Mouse (Mus musculus): ENCODE measurements at regions not wholly inside any gene's neighbourhood (a gene's known extent, or its start where the extent isn't known, plus 50 kb on each side); places are given as distances from the start of the nearest gene placed in this dataset.

GRCm38 (mm10) chr1:121215843-121216242 lies 116.5 kb downstream of the Insig2 start:
- TF ChIP-seq CTCF (IDR thresholded peaks at IDR 0.05; ENCODE audit: extremely low read depth, insufficient read depth, low read length): peak; percentile 63
- no peak for TF ChIP-seq POLR2A (IDR thresholded peaks at IDR 0.05; ENCODE audit: extremely low read depth, insufficient read depth, low read length)
- H3K4me1 ChIP-seq (ENCODE audit: control insufficient read depth, insufficient read depth, low read length): no peaks in the 10 kb centered on the region
- H3K4me3 ChIP-seq (ENCODE audit: insufficient read depth, low read length): no peak overlapping the region
- no peak overlapping the region for H3K27ac ChIP-seq (ENCODE audit: insufficient read depth, low read length)

- TF ChIP-seq CTCF (IDR thresholded peaks at IDR 0.05; ENCODE audit: extremely low read depth, insufficient read depth, low read length) (no peak), POLR2A (IDR thresholded peaks at IDR 0.05; ENCODE audit: extremely low read depth, insufficient read depth, low read length) (no peak)
Measured at GRCm38 (mm10) chr1:121224250-121224649, 108.1 kb downstream of the Insig2 start.

GRCm38 (mm10) chr1:121226466-121227232 lies 105.7 kb downstream of the Insig2 start:
- no peak for TF ChIP-seq CTCF (IDR thresholded peaks at IDR 0.05; ENCODE audit: extremely low read depth, insufficient read depth, low read length)
- TF ChIP-seq POLR2A (IDR thresholded peaks at IDR 0.05; ENCODE audit: extremely low read depth, insufficient read depth, low read length): no peak

More at GRCm38 (mm10) chr1:121224250-121224649, 108.1 kb downstream of the Insig2 start:
- no peaks in the 10 kb centered on the region for H3K4me1 ChIP-seq (ENCODE audit: control insufficient read depth, insufficient read depth, low read length)
- no peak overlapping the region for H3K27ac ChIP-seq (ENCODE audit: insufficient read depth, low read length)
- no peak overlapping the region for H3K4me3 ChIP-seq (ENCODE audit: insufficient read depth, low read length)

GRCm38 (mm10) chr1:121227233-121227594 lies 105.2 kb downstream of the Insig2 start:
- TF ChIP-seq POLR2A (IDR thresholded peaks at IDR 0.05; ENCODE audit: extremely low read depth, insufficient read depth, low read length) (no peak), CTCF (IDR thresholded peaks at IDR 0.05; ENCODE audit: extremely low read depth, insufficient read depth, low read length) (no peak)
- Histone ChIP-seq H3K4me1 (ENCODE audit: control insufficient read depth, insufficient read depth, low read length) (no peaks in the 10 kb centered on the region), H3K4me3 (ENCODE audit: insufficient read depth, low read length) (no peak overlapping the region), H3K27ac (ENCODE audit: insufficient read depth, low read length) (no peak overlapping the region)

More at GRCm38 (mm10) chr1:121226466-121227232, 105.7 kb downstream of the Insig2 start:
- no peak overlapping the region for H3K27ac ChIP-seq (ENCODE audit: insufficient read depth, low read length)
- no peaks in the 10 kb centered on the region for H3K4me1 ChIP-seq (ENCODE audit: control insufficient read depth, insufficient read depth, low read length)
- no peak overlapping the region for H3K4me3 ChIP-seq (ENCODE audit: insufficient read depth, low read length)

- H3K4me3 ChIP-seq (ENCODE audit: insufficient read depth, low read length): no peak overlapping the region
- TF ChIP-seq CTCF (IDR thresholded peaks at IDR 0.05; ENCODE audit: extremely low read depth, insufficient read depth, low read length): no peak
- no peaks in the 10 kb centered on the region for H3K4me1 ChIP-seq (ENCODE audit: control insufficient read depth, insufficient read depth, low read length)
- H3K27ac ChIP-seq (ENCODE audit: insufficient read depth, low read length): no peak overlapping the region
Measured at GRCm38 (mm10) chr1:121243576-121243975, 88.8 kb downstream of the Insig2 start.

GRCm38 (mm10) chr1:121247556-121247955 lies 84.8 kb downstream of the Insig2 start:
- H3K4me3 ChIP-seq (ENCODE audit: insufficient read depth, low read length): no peak overlapping the region
- no peak overlapping the region for H3K27ac ChIP-seq (ENCODE audit: insufficient read depth, low read length)
- no peaks in the 10 kb centered on the region for H3K4me1 ChIP-seq (ENCODE audit: control insufficient read depth, insufficient read depth, low read length)
- TF ChIP-seq POLR2A (IDR thresholded peaks at IDR 0.05; ENCODE audit: extremely low read depth, insufficient read depth, low read length): no peak
- TF ChIP-seq CTCF (IDR thresholded peaks at IDR 0.05; ENCODE audit: extremely low read depth, insufficient read depth, low read length): no peak

- TF ChIP-seq CTCF (IDR thresholded peaks at IDR 0.05; ENCODE audit: extremely low read depth, insufficient read depth, low read length) (no peak), POLR2A (IDR thresholded peaks at IDR 0.05; ENCODE audit: extremely low read depth, insufficient read depth, low read length) (no peak)
- Histone ChIP-seq H3K4me3 (ENCODE audit: insufficient read depth, low read length) (no peak overlapping the region), H3K4me1 (ENCODE audit: control insufficient read depth, insufficient read depth, low read length) (no peaks in the 10 kb centered on the region), H3K27ac (ENCODE audit: insufficient read depth, low read length) (no peak overlapping the region)
Measured at GRCm38 (mm10) chr1:121249081-121249480, 83.3 kb downstream of the Insig2 start.

GRCm38 (mm10) chr1:121250686-121251085 lies 81.7 kb downstream of the Insig2 start:
- Histone ChIP-seq H3K4me3 (ENCODE audit: insufficient read depth, low read length) (no peak overlapping the region), H3K4me1 (ENCODE audit: control insufficient read depth, insufficient read depth, low read length) (no peaks in the 10 kb centered on the region), H3K27ac (ENCODE audit: insufficient read depth, low read length) (no peak overlapping the region)
- TF ChIP-seq CTCF (IDR thresholded peaks at IDR 0.05; ENCODE audit: extremely low read depth, insufficient read depth, low read length) (no peak), POLR2A (IDR thresholded peaks at IDR 0.05; ENCODE audit: extremely low read depth, insufficient read depth, low read length) (no peak)

GRCm38 (mm10) chr1:121252056-121252455 lies 80.3 kb downstream of the Insig2 start:
- H3K4me1 ChIP-seq (ENCODE audit: control insufficient read depth, insufficient read depth, low read length): no peaks in the 10 kb centered on the region
- TF ChIP-seq CTCF (IDR thresholded peaks at IDR 0.05; ENCODE audit: extremely low read depth, insufficient read depth, low read length): no peak
- TF ChIP-seq POLR2A (IDR thresholded peaks at IDR 0.05; ENCODE audit: extremely low read depth, insufficient read depth, low read length): no peak
- no peak overlapping the region for H3K4me3 ChIP-seq (ENCODE audit: insufficient read depth, low read length)
- H3K27ac ChIP-seq (ENCODE audit: insufficient read depth, low read length): no peak overlapping the region

GRCm38 (mm10) chr1:121254196-121254595 lies 78.2 kb downstream of the Insig2 start:
- H3K4me1 ChIP-seq (ENCODE audit: control insufficient read depth, insufficient read depth, low read length): no peaks in the 10 kb centered on the region
- TF ChIP-seq POLR2A (IDR thresholded peaks at IDR 0.05; ENCODE audit: extremely low read depth, insufficient read depth, low read length) (no peak), CTCF (IDR thresholded peaks at IDR 0.05; ENCODE audit: extremely low read depth, insufficient read depth, low read length) (no peak)
- no peak overlapping the region for H3K27ac ChIP-seq (ENCODE audit: insufficient read depth, low read length)
- H3K4me3 ChIP-seq (ENCODE audit: insufficient read depth, low read length): no peak overlapping the region

All from cortical plate, adult 2 months (tissue).